Mouse (Mus musculus): ENCODE measurements around the gene Gm17190. TPM values are rescaled to one million over a fixed set of nuclear protein-coding genes. Genes with fewer than 3 reads are reported as not detected.
"Not testable (repeated sequence)": the region's sequence is repeated elsewhere in the genome, so short reads cannot be mapped to it uniquely, and the experiment has no call there.

Gm17190 gene
- 0.84 and 1.1 TPM in 2 replicates for polyA plus RNA-seq (2014; fragmentation: Nextera tagmentation; extraction: Ambion mirVana)

GRCm38 (mm10) chr13:96081754-96082153 lies at the start of gene Gm17190:
Gene Gm17190, plus strand, starts transcription at chr13:96082054.
- H3K4me1 ChIP-seq (ENCODE audit: control insufficient read depth, insufficient read depth, low read length); H3K27me3 ChIP-seq (ENCODE audit: control insufficient read depth, insufficient read depth, low read length); H3K4me2 ChIP-seq (ENCODE audit: low read depth, low read length); H3K27ac ChIP-seq (ENCODE audit: low read depth, low read length); H3K9me3 ChIP-seq (ENCODE audit: control insufficient read depth, low read length); ATAC-seq (ENCODE audit: low read depth); H3K9ac ChIP-seq (replicated peaks; ENCODE audit: low read depth, low read length); H3K4me3 ChIP-seq (ENCODE audit: low read depth, low read length); H3K36me3 ChIP-seq (ENCODE audit: control insufficient read depth, insufficient read depth, low read length): not testable (repeated sequence)
- 93% methylated on average over 1 of the region's 1 CpGs for WGBS

GRCm38 (mm10) chr13:96039536-96039935 lies 42.3 kb upstream of the Gm17190 start:
- no peak overlapping the region for H3K4me3 ChIP-seq (ENCODE audit: low read depth, low read length)
- H3K36me3 ChIP-seq (ENCODE audit: control insufficient read depth, insufficient read depth, low read length): no peaks in the 10 kb centered on the region
- no peaks in the 10 kb centered on the region for H3K27me3 ChIP-seq (ENCODE audit: control insufficient read depth, insufficient read depth, low read length)
- H3K9me3 ChIP-seq (ENCODE audit: control insufficient read depth, low read length): no peaks in the 10 kb centered on the region
- no peak for ATAC-seq (ENCODE audit: low read depth)
- H3K4me2 ChIP-seq (ENCODE audit: low read depth, low read length): no peak overlapping the region
- H3K27ac ChIP-seq (ENCODE audit: low read depth, low read length): no peak overlapping the region
- 82% methylated on average over 1 of the region's 1 CpGs for WGBS
- no peak overlapping the region for H3K9ac ChIP-seq (replicated peaks; ENCODE audit: low read depth, low read length)
- H3K4me1 ChIP-seq (ENCODE audit: control insufficient read depth, insufficient read depth, low read length): no peaks in the 10 kb centered on the region

DNA sequence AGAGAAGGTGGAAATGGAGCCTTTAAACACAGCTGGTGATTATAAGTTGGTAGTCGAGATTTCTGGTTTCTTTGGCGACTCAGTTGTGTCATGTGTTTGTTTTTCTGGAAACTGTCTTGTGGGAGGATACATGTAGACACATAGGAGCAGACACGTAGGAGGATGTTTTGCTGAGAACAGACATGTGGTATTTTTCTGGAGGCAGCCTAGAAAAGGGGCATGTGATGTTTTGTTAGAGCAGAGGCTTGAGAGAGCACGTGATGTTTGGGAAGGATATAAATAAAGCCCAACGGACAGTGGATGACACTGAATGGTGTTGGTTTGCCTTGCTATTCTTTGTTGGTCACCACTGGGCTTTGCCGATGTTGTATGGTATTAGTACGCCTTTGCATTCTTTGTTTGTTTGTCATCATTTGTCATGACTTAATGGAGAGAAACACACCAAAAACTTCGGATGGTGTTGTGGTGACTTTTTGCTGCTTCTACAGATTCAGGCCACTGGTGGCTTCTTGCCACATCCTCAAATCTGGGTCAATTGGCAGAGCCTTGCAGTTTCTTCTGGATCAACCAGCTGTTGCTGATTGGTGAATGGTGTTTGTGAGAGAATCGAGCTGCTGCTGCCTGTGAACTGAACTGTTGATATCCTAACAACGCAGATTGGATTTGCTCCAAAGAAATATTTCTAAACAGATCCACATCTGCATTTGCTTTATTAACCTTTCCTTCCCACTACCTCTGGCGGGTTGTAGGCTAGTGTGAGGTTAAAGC lies 41.4 kb upstream of the Gm17190 start:
- Histone ChIP-seq H3K4me3 (ENCODE audit: low read depth, low read length) (no peak overlapping the region), H3K27me3 (ENCODE audit: control insufficient read depth, insufficient read depth, low read length) (no peaks in the 10 kb centered on the region), H3K4me1 (ENCODE audit: control insufficient read depth, insufficient read depth, low read length) (0 out of 2 replicates have a peak, but pooled peaks cover 2% of the 10 kb centered on the region), H3K4me2 (ENCODE audit: low read depth, low read length) (no peak overlapping the region), H3K36me3 (ENCODE audit: control insufficient read depth, insufficient read depth, low read length) (no peaks in the 10 kb centered on the region), H3K9me3 (ENCODE audit: control insufficient read depth, low read length) (no peaks in the 10 kb centered on the region), H3K27ac (ENCODE audit: low read depth, low read length) (no peak overlapping the region), H3K9ac (replicated peaks; ENCODE audit: low read depth, low read length) (no peak overlapping the region)
- WGBS: 79% methylated on average over 11 of the region's 11 CpGs
- ATAC-seq (ENCODE audit: low read depth): no peak

DNA sequence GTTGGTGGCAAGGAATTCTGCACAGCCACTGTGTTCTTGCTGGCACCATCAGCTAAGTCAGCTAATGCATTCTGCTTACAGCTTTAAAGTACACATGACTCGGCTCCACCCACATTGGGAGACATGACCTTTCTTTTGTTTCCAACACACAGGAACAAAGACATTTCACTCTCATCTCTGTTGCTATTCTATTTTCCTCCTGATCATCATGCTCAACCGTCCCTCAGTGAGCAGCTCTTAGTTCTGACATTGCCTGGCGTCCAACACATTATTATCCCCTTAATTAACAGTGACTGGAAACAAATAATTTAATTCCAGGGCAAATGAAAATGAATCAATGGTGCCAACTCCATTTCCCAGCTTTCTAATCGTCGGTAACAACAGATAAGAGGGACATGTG lies 36.5 kb upstream of the Gm17190 start:
- no peak overlapping the region for H3K4me3 ChIP-seq (ENCODE audit: low read depth, low read length)
- no peak overlapping the region for H3K9ac ChIP-seq (replicated peaks; ENCODE audit: low read depth, low read length)
- H3K4me2 ChIP-seq (ENCODE audit: low read depth, low read length): no peak overlapping the region
- 0 out of 2 replicates have a peak, but pooled peaks cover 2% of the 10 kb centered on the region for H3K4me1 ChIP-seq (ENCODE audit: control insufficient read depth, insufficient read depth, low read length)
- ATAC-seq (ENCODE audit: low read depth): no peak
- H3K9me3 ChIP-seq (ENCODE audit: control insufficient read depth, low read length): no peaks in the 10 kb centered on the region
- H3K36me3 ChIP-seq (ENCODE audit: control insufficient read depth, insufficient read depth, low read length): no peaks in the 10 kb centered on the region
- no peak overlapping the region for H3K27ac ChIP-seq (ENCODE audit: low read depth, low read length)
- H3K27me3 ChIP-seq (ENCODE audit: control insufficient read depth, insufficient read depth, low read length): no peaks in the 10 kb centered on the region
- 42% methylated on average over 5 of the region's 5 CpGs for WGBS

- no peak overlapping the region for H3K27ac ChIP-seq (ENCODE audit: low read depth, low read length)
- H3K4me1 ChIP-seq (ENCODE audit: control insufficient read depth, insufficient read depth, low read length): no peaks in the 10 kb centered on the region
- WGBS: 97% methylated on average over 3 of the region's 3 CpGs
- no peaks in the 10 kb centered on the region for H3K9me3 ChIP-seq (ENCODE audit: control insufficient read depth, low read length)
- H3K4me3 ChIP-seq (ENCODE audit: low read depth, low read length): no peak overlapping the region
- H3K9ac ChIP-seq (replicated peaks; ENCODE audit: low read depth, low read length): no peak overlapping the region
- no peak for ATAC-seq (ENCODE audit: low read depth)
- H3K4me2 ChIP-seq (ENCODE audit: low read depth, low read length): no peak overlapping the region
- no peaks in the 10 kb centered on the region for H3K27me3 ChIP-seq (ENCODE audit: control insufficient read depth, insufficient read depth, low read length)
- no peaks in the 10 kb centered on the region for H3K36me3 ChIP-seq (ENCODE audit: control insufficient read depth, insufficient read depth, low read length)
Observed at GRCm38 (mm10) chr13:96052755-96053154, 29.1 kb upstream of the Gm17190 start.

DNA sequence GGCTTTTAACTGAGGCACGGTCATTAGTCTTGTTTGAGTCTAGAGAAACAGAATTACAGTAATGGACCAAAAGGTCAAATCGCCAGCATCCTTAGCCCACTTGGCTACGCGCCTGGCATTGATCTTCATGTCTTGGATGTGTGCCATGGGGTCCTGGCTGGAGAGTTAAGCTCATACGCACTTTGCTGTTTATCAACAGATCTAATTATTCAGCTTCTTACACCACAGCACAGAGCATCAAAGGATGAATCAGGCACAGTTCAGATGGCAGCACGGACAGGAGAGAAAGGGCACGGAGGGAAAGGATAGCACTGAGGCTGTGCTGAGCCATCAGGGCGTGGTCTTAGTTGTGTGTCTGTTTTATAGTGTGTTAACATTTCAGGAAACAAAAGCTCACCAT lies 8.3 kb upstream of the Gm17190 start:
- WGBS: 42% methylated on average over 8 of the region's 8 CpGs
- peak; percentile 54; the same call in 1 of the 2 replicates for ATAC-seq (ENCODE audit: low read depth)
- Histone ChIP-seq H3K4me1 (ENCODE audit: control insufficient read depth, insufficient read depth, low read length) (0 out of 2 replicates have a peak, but pooled peaks cover 3% of the 10 kb centered on the region), H3K4me2 (ENCODE audit: low read depth, low read length) (no peak overlapping the region), H3K36me3 (ENCODE audit: control insufficient read depth, insufficient read depth, low read length) (no peaks in the 10 kb centered on the region), H3K27me3 (ENCODE audit: control insufficient read depth, insufficient read depth, low read length) (no peaks in the 10 kb centered on the region), H3K9me3 (ENCODE audit: control insufficient read depth, low read length) (no peaks in the 10 kb centered on the region), H3K27ac (ENCODE audit: low read depth, low read length) (no peak overlapping the region), H3K4me3 (ENCODE audit: low read depth, low read length) (no peak overlapping the region), H3K9ac (replicated peaks; ENCODE audit: low read depth, low read length) (no peak overlapping the region)

DNA sequence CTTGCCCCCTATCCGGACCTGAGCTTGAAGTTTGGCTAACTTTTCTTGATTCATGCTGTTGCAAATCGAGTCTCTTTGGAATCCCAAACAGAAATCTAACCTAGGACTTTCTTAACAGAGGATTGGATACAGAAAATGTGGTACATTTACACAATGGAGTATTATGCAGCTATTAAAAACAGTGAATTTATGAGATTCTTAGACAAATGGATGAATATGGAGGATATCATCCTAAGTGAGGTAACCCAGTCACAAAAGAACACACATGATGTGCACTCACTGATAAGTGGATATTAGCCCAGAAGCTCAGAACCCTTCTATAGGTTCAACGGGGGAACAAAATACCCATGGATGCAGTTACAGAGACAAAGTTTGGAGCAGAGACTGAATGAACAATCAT lies 578 bp upstream of the Gm17190 start, which contains the start of gene Gm20075:
Gene Gm20075 (minus strand): TSS at position 101 of the 400 bp plus-strand sequence.
- WGBS: 92% methylated on average over 3 of the region's 3 CpGs
- not testable (repeated sequence) for ATAC-seq (ENCODE audit: low read depth)

DNA sequence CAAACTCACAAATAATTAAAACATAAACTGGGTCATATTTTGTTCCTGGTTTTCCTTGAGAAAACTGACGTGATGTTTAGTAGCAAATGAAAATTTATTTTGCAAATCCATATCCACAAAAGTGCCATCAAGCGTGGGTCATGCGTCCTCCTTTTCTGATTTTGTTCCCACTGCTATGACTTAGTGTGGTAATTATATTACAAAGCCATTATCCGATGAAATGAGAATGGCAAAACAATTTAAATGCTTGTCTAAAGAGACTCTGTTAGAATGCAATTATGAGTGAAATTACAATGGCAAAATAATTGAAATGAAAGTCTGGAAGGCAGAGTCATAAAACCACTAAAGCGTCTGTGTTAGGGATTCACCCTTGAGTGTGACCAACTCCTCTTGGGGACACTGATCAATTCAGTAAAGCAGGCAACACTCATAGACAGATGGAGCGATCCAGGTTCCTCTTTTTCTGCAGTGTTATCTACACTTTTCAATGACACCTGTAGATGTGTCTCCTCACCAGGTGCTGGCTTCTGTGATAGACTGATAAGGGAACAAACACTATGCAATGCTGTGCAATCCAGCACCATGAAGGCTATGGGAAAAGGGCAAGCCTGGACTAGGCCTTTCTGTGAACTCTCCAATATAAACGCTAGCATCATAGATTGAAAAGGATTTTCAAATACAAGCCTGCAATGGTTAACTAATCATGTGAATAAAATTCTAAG lies 3.9 kb downstream of the Gm17190 start:
- Histone ChIP-seq H3K36me3 (ENCODE audit: control insufficient read depth, insufficient read depth, low read length) (no peaks in the 10 kb centered on the region), H3K4me2 (ENCODE audit: low read depth, low read length) (no peak overlapping the region), H3K4me3 (ENCODE audit: low read depth, low read length) (no peak overlapping the region), H3K9me3 (ENCODE audit: control insufficient read depth, low read length) (no peaks in the 10 kb centered on the region), H3K4me1 (ENCODE audit: control insufficient read depth, insufficient read depth, low read length) (no peaks in the 10 kb centered on the region), H3K27ac (ENCODE audit: low read depth, low read length) (no peak overlapping the region; the same call in 1 of the 2 replicates), H3K27me3 (ENCODE audit: control insufficient read depth, insufficient read depth, low read length) (no peaks in the 10 kb centered on the region), H3K9ac (replicated peaks; ENCODE audit: low read depth, low read length) (no peak overlapping the region)
- WGBS: 59% methylated on average over 7 of the region's 7 CpGs
- peak; percentile 63; the same call in 1 of the 2 replicates for ATAC-seq (ENCODE audit: low read depth)

More for the DNA sequence above, 578 bp upstream of the Gm17190 start, which contains the start of gene Gm20075:
- not testable (repeated sequence) for H3K36me3 ChIP-seq (ENCODE audit: control insufficient read depth, insufficient read depth, low read length); H3K4me2 ChIP-seq (ENCODE audit: low read depth, low read length); H3K27me3 ChIP-seq (ENCODE audit: control insufficient read depth, insufficient read depth, low read length); H3K4me3 ChIP-seq (ENCODE audit: low read depth, low read length); H3K27ac ChIP-seq (ENCODE audit: low read depth, low read length); H3K9me3 ChIP-seq (ENCODE audit: control insufficient read depth, low read length); H3K9ac ChIP-seq (replicated peaks; ENCODE audit: low read depth, low read length); H3K4me1 ChIP-seq (ENCODE audit: control insufficient read depth, insufficient read depth, low read length)

DNA sequence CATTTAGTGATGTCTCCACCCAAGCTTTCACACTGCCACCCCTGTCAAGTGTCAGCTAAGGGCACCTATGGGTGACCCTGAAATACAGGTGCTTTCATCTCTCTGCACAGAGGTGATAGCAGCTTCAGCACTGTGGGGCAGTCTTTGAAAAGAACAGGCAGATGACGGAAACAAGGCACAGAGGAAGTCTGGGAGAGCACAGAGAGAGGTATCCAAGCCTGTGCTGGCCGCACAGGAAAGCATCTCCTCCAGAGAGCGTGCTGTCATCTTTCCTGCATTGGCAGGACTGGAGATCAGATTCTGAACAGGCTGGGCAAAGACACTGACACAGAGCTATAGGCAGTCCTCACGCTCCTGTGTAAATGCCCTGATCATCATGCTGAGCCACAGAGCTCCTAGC lies 9.1 kb downstream of the Gm17190 start:
- Histone ChIP-seq H3K36me3 (ENCODE audit: control insufficient read depth, insufficient read depth, low read length) (no peaks in the 10 kb centered on the region), H3K27ac (ENCODE audit: low read depth, low read length) (no peak overlapping the region), H3K4me1 (ENCODE audit: control insufficient read depth, insufficient read depth, low read length) (no peaks in the 10 kb centered on the region), H3K4me2 (ENCODE audit: low read depth, low read length) (no peak overlapping the region), H3K9ac (replicated peaks; ENCODE audit: low read depth, low read length) (no peak overlapping the region), H3K9me3 (ENCODE audit: control insufficient read depth, low read length) (no peaks in the 10 kb centered on the region), H3K27me3 (ENCODE audit: control insufficient read depth, insufficient read depth, low read length) (no peaks in the 10 kb centered on the region), H3K4me3 (ENCODE audit: low read depth, low read length) (no peak overlapping the region)
- ATAC-seq (ENCODE audit: low read depth): no peak
- WGBS: 71% methylated on average over 4 of the region's 4 CpGs
